ENCODE assay signal across 18 mouse cellular contexts in genomic region chr2:38094380-38095163, GRCm38 (mm10).
A peak's percentile ranks its signal among the peaks of the same experiment; 100 is the strongest.
DNase-seq lines count a peak whose midpoint lies in the region; ATAC-seq and TF ChIP-seq lines count a peak whose summit lies in the region.
"Had no signal": no experiment of that assay in that cellular context is flagged by ENCODE, and none has a peak within 500 bp of the region (broad histone marks: within the 10 kb centered on the region; RNA-seq: fewer than 3 reads in every experiment).

No protein-coding gene starts in this region.

- 19% methylated on average over 2 of the region's 2 CpGs for WGBS in hindbrain, embryonic 13.5 days
- WGBS in hindbrain, embryonic 12.5 days, result 37% methylated on average over 2 of the region's 2 CpGs
- WGBS in liver, embryonic 12.5 days (ENCODE audit: insufficient replicate concordance), result 53% methylated on average over 2 of the region's 2 CpGs
- 60% methylated on average over 2 of the region's 2 CpGs for WGBS in liver, postnatal 0 days (ENCODE audit: insufficient replicate concordance)
- WGBS in liver, embryonic 16.5 days (ENCODE audit: insufficient replicate concordance), result 61% methylated on average over 2 of the region's 2 CpGs

- H3K36me3 ChIP-seq in hindbrain, embryonic 13.5 days, result no peaks in the 10 kb centered on the region
- no peaks in the 10 kb centered on the region for H3K36me3 ChIP-seq in hindbrain, embryonic 12.5 days
- no peaks in the 10 kb centered on the region for H3K36me3 ChIP-seq in liver, embryonic 12.5 days
- no peaks in the 10 kb centered on the region for H3K36me3 ChIP-seq in liver, postnatal 0 days (replicated peaks; ENCODE audit: insufficient read depth, low read length)
- H3K36me3 ChIP-seq in liver, embryonic 16.5 days (ENCODE audit: control insufficient read depth, insufficient read depth), result no peaks in the 10 kb centered on the region
- H3K36me3 ChIP-seq: embryonic facial prominence, embryonic 10.5 days; limb, embryonic 12.5 days had no signal

- H3K4me3 ChIP-seq in hindbrain, embryonic 13.5 days, result no peak overlapping the region
- no peak overlapping the region for H3K4me3 ChIP-seq in hindbrain, embryonic 12.5 days
- no peak overlapping the region for H3K4me3 ChIP-seq in liver, embryonic 12.5 days
- H3K4me3 ChIP-seq in liver, postnatal 0 days (ENCODE audit: low read depth, low read length), result no peak overlapping the region
- no peak overlapping the region for H3K4me3 ChIP-seq in liver, embryonic 16.5 days (ENCODE audit: low read depth, low read length)
- H3K4me3 ChIP-seq: embryonic facial prominence, embryonic 10.5 days; limb, embryonic 12.5 days had no signal

- H3K4me1 ChIP-seq in hindbrain, embryonic 13.5 days (replicated peaks), result peaks cover 44% of the 10 kb centered on the region
- H3K4me1 ChIP-seq in hindbrain, embryonic 12.5 days, result peaks cover 16% of the 10 kb centered on the region; the same call in 1 of the 2 replicates
- peaks cover 60% of the 10 kb centered on the region for H3K4me1 ChIP-seq in liver, embryonic 12.5 days
- peaks cover 9% of the 10 kb centered on the region; the same call in 1 of the 2 replicates for H3K4me1 ChIP-seq in liver, postnatal 0 days (ENCODE audit: insufficient read depth)
- peaks cover 26% of the 10 kb centered on the region for H3K4me1 ChIP-seq in liver, embryonic 16.5 days (ENCODE audit: control insufficient read depth, low read depth, low read length)

- DNase-seq in liver, postnatal 0 days, result no peak
- DNase-seq in brain, embryonic 14.5 days (ENCODE audit: low read depth), result peak; percentile 62
- no peak for DNase-seq in cerebellum, adult 11-12 months
- DNase-seq: adrenal gland, postnatal 10 days; cerebellum, adult 18-20 months; gastrocnemius, postnatal 36 days; heart, postnatal 14 days; kidney, postnatal 10 days; thymus, postnatal 4 days had no signal

- H3K4me2 ChIP-seq in hindbrain, embryonic 13.5 days, result no peak overlapping the region
- no peak overlapping the region for H3K4me2 ChIP-seq in hindbrain, embryonic 12.5 days (replicated peaks)
- H3K4me2 ChIP-seq in liver, embryonic 12.5 days, result peak overlapping the region; percentile 40
- H3K4me2 ChIP-seq in liver, postnatal 0 days (ENCODE audit: low read depth, low read length), result no peak overlapping the region
- peak overlapping the region; percentile 28; the same call in 1 of the 2 replicates for H3K4me2 ChIP-seq in liver, embryonic 16.5 days (ENCODE audit: low read depth, low read length)
- H3K4me2 ChIP-seq: heart, embryonic 11.5 days; limb, embryonic 12.5 days had no signal

- TF ChIP-seq EP300 in liver, postnatal 0 days (IDR thresholded peaks at IDR 0.05; ENCODE audit: low read depth), result no peak

- no peak overlapping the region for H3K27ac ChIP-seq in hindbrain, embryonic 13.5 days
- H3K27ac ChIP-seq in hindbrain, embryonic 12.5 days, result no peak overlapping the region
- peak overlapping the region; percentile 32; the same call in 1 of the 2 replicates for H3K27ac ChIP-seq in liver, embryonic 12.5 days
- H3K27ac ChIP-seq in liver, postnatal 0 days (ENCODE audit: low read depth), result no peak overlapping the region
- peak overlapping the region; percentile 40; the same call in 1 of the 2 replicates for H3K27ac ChIP-seq in liver, embryonic 16.5 days (ENCODE audit: low read length)
- H3K27ac ChIP-seq: embryonic facial prominence, embryonic 10.5 days; limb, embryonic 12.5 days had no signal

- TF ChIP-seq CTCF in liver, postnatal 0 days (IDR thresholded peaks at IDR 0.05; ENCODE audit: low read depth), result no peak
- no peak for TF ChIP-seq CTCF in brain, embryonic 14.5 days (IDR thresholded peaks at IDR 0.05; ENCODE audit: borderline replicate concordance, extremely low read depth, insufficient read depth, insufficient read length)

- no peak for TF ChIP-seq POLR2A in brain, embryonic 14.5 days (IDR thresholded peaks at IDR 0.05; ENCODE audit: borderline replicate concordance, extremely low read depth, insufficient read depth, insufficient read length, poor library complexity, severe bottlenecking)

- no peak overlapping the region for H3K9ac ChIP-seq in hindbrain, embryonic 13.5 days
- no peak overlapping the region for H3K9ac ChIP-seq in hindbrain, embryonic 12.5 days
- H3K9ac ChIP-seq in liver, embryonic 12.5 days, result peak overlapping the region; percentile 40; the same call in 1 of the 2 replicates
- H3K9ac ChIP-seq in liver, postnatal 0 days (replicated peaks), result no peak overlapping the region
- no peak overlapping the region for H3K9ac ChIP-seq in liver, embryonic 16.5 days (ENCODE audit: low read depth, low read length)
- H3K9ac ChIP-seq: limb, embryonic 12.5 days had no signal

- no peaks in the 10 kb centered on the region for H3K9me3 ChIP-seq in hindbrain, embryonic 13.5 days
- H3K9me3 ChIP-seq in hindbrain, embryonic 12.5 days (replicated peaks), result no peaks in the 10 kb centered on the region
- H3K9me3 ChIP-seq in liver, embryonic 12.5 days (replicated peaks), result no peaks in the 10 kb centered on the region
- H3K9me3 ChIP-seq in liver, postnatal 0 days (ENCODE audit: low read length), result no peaks in the 10 kb centered on the region
- H3K9me3 ChIP-seq in liver, embryonic 16.5 days (replicated peaks; ENCODE audit: control insufficient read depth, low read length), result no peaks in the 10 kb centered on the region
- H3K9me3 ChIP-seq: embryonic facial prominence, embryonic 10.5 days; limb, embryonic 12.5 days had no signal

- ATAC-seq in hindbrain, embryonic 13.5 days (ENCODE audit: low FRiP score), result 0 out of 2 replicates have a peak, but pooled peaks have one; percentile 28
- ATAC-seq in hindbrain, embryonic 12.5 days (ENCODE audit: low FRiP score), result no peak
- peak; percentile 12; the same call in 1 of the 2 replicates for ATAC-seq in liver, embryonic 12.5 days
- no peak for ATAC-seq in liver, postnatal 0 days
- peak; percentile 2; the same call in 1 of the 2 replicates for ATAC-seq in liver, embryonic 16.5 days (ENCODE audit: low read depth)
- ATAC-seq in granulocyte monocyte progenitor cell, adult 5-6 weeks (replicated peaks; ENCODE audit: poor library complexity, severe bottlenecking), result no peak

- H3K27me3 ChIP-seq in hindbrain, embryonic 13.5 days, result no peaks in the 10 kb centered on the region
- no peaks in the 10 kb centered on the region for H3K27me3 ChIP-seq in hindbrain, embryonic 12.5 days
- H3K27me3 ChIP-seq in liver, embryonic 12.5 days (replicated peaks), result no peaks in the 10 kb centered on the region
- no peaks in the 10 kb centered on the region for H3K27me3 ChIP-seq in liver, postnatal 0 days (ENCODE audit: insufficient read depth, low read length)
- no peaks in the 10 kb centered on the region for H3K27me3 ChIP-seq in liver, embryonic 16.5 days (ENCODE audit: control insufficient read depth, insufficient read depth, low read depth, low read length)
- H3K27me3 ChIP-seq: CH12.LX; limb, embryonic 12.5 days had no signal

Comparison
In these comparisons a context has a peak if more than half of its experiments do, and no peak if none do; other contexts are left out.
1. ATAC-seq: peak in hindbrain, embryonic 13.5 days (single experiment), liver, embryonic 12.5 days (single experiment) and liver, embryonic 16.5 days (single experiment); none in hindbrain, embryonic 12.5 days (single experiment), liver, postnatal 0 days (single experiment) and granulocyte monocyte progenitor cell, adult 5-6 weeks (single experiment).
2. H3K27ac ChIP-seq: peak in liver, embryonic 12.5 days (single experiment) and liver, embryonic 16.5 days (single experiment); none in hindbrain, embryonic 13.5 days (single experiment), hindbrain, embryonic 12.5 days (single experiment) and liver, postnatal 0 days (single experiment).
3. H3K4me2 ChIP-seq: peak in liver, embryonic 12.5 days (single experiment) and liver, embryonic 16.5 days (single experiment); none in hindbrain, embryonic 13.5 days (single experiment), hindbrain, embryonic 12.5 days (single experiment) and liver, postnatal 0 days (single experiment).